Mouse (Mus musculus): ENCODE data around the gene Pde10a. TPM values are rescaled to one million over a fixed set of nuclear protein-coding genes. Genes with fewer than 3 reads are reported as not detected.

The Pde10a gene
- polyA plus RNA-seq, 1 experiment, result 0.99 TPM

DNA sequence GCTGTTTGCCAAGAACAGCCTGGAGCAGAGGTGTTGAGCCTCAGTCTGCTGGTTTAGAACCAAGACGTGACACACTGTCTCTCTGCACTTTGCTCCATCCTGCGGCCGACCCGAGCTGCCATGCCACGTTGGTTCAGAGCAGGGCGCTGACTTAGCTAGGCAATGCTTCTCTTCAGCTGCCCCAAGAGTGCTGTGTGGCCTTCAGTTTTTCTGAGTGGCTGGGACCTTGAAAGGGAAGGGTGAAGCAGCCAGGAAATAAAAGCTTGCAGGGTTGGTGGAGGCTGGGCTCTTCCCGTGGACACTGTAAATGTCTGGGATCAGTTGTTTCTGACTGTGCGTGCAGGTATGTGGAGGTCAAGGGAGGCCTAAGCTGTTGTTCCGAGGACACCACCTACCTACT is 21.2 kb downstream of the Pde10a start:
- Histone ChIP-seq H3K4me1 (ENCODE audit: control insufficient read depth, insufficient read depth, insufficient read length, low read length) (no peaks in the 10 kb centered on the region), H3K4me3 (ENCODE audit: insufficient read depth, low read depth, low read length) (no peak overlapping the region), H3K27ac (replicated peaks; ENCODE audit: low read depth, low read length) (no peak overlapping the region)

DNA sequence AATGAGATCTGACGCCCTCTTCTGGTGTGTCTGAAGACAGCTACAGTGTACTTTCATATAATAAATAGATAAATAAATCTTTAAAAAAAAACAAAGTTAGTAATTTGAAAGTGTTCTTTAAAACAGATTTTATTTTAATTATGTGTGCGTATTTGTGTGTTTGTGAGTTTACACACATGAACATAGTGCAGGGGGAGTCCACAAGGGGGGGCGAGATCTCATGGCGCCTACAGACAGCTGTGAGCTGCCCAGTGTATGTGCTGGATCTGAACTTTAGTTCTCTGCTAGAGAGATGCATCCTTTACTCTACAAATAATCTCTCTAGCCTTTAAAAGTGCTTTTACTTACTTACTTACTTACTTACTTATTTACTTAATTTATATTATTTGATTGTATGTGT is 23.6 kb downstream of the Pde10a start:
- Histone ChIP-seq H3K27ac (replicated peaks; ENCODE audit: low read depth, low read length) (no peak overlapping the region), H3K4me3 (ENCODE audit: insufficient read depth, low read depth, low read length) (no peak overlapping the region), H3K4me1 (ENCODE audit: control insufficient read depth, insufficient read depth, insufficient read length, low read length) (no peaks in the 10 kb centered on the region)

DNA sequence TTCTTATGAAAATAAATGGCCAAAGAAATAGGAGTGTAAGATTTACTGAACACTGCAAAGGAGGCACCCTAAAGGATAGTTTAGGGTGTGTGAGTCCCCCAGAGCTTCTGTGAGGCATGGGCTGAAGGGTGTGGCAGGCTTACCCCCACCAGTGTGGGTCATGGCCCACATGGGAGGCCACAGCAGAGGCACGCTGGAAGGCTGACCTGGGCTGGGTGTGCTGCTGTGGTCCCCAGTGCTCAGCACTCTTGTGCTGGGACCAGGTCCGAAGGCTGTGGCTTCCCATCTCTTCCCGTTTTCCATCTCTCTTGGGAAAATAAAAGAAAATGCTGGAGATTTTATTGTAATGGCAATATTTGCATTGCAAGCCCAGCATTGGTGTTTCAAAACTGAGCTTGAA is 26.5 kb downstream of the Pde10a start:
- Histone ChIP-seq H3K4me1 (ENCODE audit: control insufficient read depth, insufficient read depth, insufficient read length, low read length) (no peaks in the 10 kb centered on the region), H3K27ac (replicated peaks; ENCODE audit: low read depth, low read length) (no peak overlapping the region), H3K4me3 (ENCODE audit: insufficient read depth, low read depth, low read length) (no peak overlapping the region)

GRCm38 (mm10) chr17:8552346-8553035 is 27.3 kb downstream of the Pde10a start:
- H3K4me1 ChIP-seq (ENCODE audit: control insufficient read depth, insufficient read depth, insufficient read length, low read length), result no peaks in the 10 kb centered on the region
- no peak overlapping the region for H3K4me3 ChIP-seq (ENCODE audit: insufficient read depth, low read depth, low read length)
- H3K27ac ChIP-seq (replicated peaks; ENCODE audit: low read depth, low read length), result no peak overlapping the region

DNA sequence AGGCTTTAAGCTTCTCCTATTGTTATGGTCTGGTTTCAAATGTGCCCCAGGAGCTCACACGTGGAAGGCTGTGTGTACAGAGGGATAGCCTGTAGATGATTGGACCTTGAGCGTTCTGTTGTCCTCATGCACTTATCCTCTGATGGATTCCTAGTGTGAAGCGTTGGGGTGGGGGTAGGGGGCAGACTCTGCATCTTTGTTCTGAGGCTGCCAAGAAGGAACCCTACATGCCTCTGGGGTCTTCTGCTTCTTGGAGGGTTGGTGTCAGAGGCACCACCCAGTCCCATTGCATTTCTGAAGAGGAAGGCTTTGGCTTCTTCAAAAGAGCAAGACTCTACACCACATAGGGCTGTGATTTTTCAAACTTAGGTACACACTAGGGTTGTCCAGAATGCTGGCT is 28.4 kb downstream of the Pde10a start:
- no peak overlapping the region for H3K27ac ChIP-seq (replicated peaks; ENCODE audit: low read depth, low read length)
- no peaks in the 10 kb centered on the region for H3K4me1 ChIP-seq (ENCODE audit: control insufficient read depth, insufficient read depth, insufficient read length, low read length)
- H3K4me3 ChIP-seq (ENCODE audit: insufficient read depth, low read depth, low read length), result no peak overlapping the region

DNA sequence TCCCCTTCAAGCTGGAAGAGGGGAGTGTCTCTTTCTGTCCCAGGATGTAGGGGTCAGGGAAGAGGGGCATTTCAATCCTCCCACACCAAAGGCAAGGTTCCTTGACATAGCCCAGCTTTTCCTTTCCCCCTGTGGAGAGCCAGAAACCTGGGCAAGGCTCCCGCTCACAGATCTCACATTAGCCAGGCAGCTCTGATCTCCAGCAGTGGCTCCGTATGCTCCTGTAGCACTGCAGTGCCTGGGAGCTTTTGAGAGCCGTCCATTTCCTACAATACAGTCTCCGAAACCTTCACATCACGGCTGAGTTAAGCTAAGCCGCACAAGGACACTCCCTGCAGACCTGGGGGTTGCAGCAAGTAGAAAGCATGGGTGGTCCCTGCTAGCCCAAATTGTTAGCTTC is 29.0 kb downstream of the Pde10a start:
- H3K4me3 ChIP-seq (ENCODE audit: insufficient read depth, low read depth, low read length), result no peak overlapping the region
- H3K27ac ChIP-seq (replicated peaks; ENCODE audit: low read depth, low read length), result no peak overlapping the region
- H3K4me1 ChIP-seq (ENCODE audit: control insufficient read depth, insufficient read depth, insufficient read length, low read length), result no peaks in the 10 kb centered on the region

GRCm38 (mm10) chr17:8555785-8556184 is 30.6 kb downstream of the Pde10a start:
- no peaks in the 10 kb centered on the region for H3K4me1 ChIP-seq (ENCODE audit: control insufficient read depth, insufficient read depth, insufficient read length, low read length)
- H3K27ac ChIP-seq (replicated peaks; ENCODE audit: low read depth, low read length), result no peak overlapping the region
- H3K4me3 ChIP-seq (ENCODE audit: insufficient read depth, low read depth, low read length), result no peak overlapping the region

DNA sequence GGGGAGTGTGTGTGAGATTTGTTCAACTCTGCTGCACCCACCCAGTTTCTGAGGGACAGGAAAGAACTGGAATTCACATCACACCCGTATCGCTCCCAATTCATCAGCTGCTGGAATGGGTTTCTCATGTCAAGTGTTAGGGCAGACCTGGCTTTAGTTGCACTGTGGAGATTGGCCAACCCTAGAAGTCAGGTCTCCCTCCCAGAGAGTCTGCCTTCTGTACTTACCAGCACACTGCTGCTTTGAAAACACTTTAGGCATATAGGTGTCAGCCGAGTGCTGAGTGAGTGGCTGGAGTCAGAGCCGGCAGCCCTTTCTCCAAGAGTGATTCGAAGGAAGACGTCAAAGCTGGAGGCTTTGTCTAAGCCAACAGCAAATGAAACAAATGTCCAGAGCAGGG is 31.1 kb downstream of the Pde10a start:
- H3K4me3 ChIP-seq (ENCODE audit: insufficient read depth, low read depth, low read length), result no peak overlapping the region
- H3K4me1 ChIP-seq (ENCODE audit: control insufficient read depth, insufficient read depth, insufficient read length, low read length), result no peaks in the 10 kb centered on the region
- H3K27ac ChIP-seq (replicated peaks; ENCODE audit: low read depth, low read length), result no peak overlapping the region

GRCm38 (mm10) chr17:8557926-8558325 is 32.8 kb downstream of the Pde10a start:
- H3K4me1 ChIP-seq (ENCODE audit: control insufficient read depth, insufficient read depth, insufficient read length, low read length), result no peaks in the 10 kb centered on the region
- no peak overlapping the region for H3K4me3 ChIP-seq (ENCODE audit: insufficient read depth, low read depth, low read length)
- no peak overlapping the region for H3K27ac ChIP-seq (replicated peaks; ENCODE audit: low read depth, low read length)

DNA sequence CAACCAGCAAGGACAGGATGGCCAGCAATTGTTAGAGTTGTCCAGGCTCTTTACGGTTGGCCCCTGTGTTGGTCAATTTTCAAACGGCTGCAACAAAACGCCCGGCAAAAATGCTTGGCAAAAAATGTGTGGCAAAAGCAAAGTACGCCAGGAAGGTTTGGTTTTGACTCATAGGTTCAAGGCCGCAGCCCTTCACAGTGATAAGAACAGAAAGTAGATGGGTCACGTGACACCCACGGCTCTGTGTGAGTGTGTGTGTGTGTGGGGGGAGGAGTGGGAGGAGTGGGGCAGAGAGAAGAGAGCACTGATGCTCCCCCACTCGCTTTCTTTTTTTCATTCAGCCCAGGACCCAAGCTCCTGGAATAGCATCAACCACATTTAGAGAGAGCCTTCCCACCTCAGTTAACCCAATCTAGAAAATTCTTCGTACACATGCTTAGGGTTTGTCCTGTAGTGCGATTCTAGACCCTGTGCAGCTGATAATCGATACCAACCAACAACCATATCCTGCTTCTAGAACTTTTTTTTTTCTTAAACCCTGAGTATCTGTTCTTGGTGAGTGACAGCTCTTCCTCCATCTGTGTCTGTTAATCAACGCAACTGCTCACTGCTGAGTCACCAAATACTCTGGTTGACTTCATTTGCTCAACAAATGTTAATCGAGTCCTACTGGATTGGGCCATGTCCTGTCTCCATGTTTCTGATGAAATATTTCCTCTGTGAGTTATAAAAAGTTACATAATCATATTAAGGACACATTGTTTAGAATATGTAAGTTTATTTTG is 37.1 kb downstream of the Pde10a start:
- H3K27ac ChIP-seq (replicated peaks; ENCODE audit: low read depth, low read length), result no peak overlapping the region
- H3K4me1 ChIP-seq (ENCODE audit: control insufficient read depth, insufficient read depth, insufficient read length, low read length), result no peaks in the 10 kb centered on the region
- H3K4me3 ChIP-seq (ENCODE audit: insufficient read depth, low read depth, low read length), result no peak overlapping the region

DNA sequence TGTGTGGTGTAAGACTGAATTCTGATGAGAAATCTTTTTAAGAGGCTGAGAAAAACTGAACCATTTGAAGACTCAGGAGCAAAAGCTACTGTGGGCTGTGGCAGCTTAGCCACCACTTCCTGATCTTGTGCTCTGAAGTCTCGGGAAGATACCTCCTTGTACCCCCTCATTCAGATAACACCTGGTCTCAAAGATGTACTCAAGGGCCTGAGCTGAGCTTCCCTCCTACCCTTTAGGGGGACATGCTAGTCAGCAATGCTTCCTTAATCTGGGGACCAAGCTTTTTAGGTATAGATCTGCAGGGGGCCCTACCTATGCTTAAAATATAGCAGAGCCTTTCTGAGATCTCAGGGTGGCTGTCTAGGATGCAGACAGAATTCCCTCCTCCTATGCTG is 37.7 kb downstream of the Pde10a start:
- Histone ChIP-seq H3K4me3 (ENCODE audit: insufficient read depth, low read depth, low read length) (no peak overlapping the region), H3K27ac (replicated peaks; ENCODE audit: low read depth, low read length) (no peak overlapping the region), H3K4me1 (ENCODE audit: control insufficient read depth, insufficient read depth, insufficient read length, low read length) (no peaks in the 10 kb centered on the region)

GRCm38 (mm10) chr17:8566850-8567249 is 41.7 kb downstream of the Pde10a start, which contains the start of gene Gm17087:
Gene Gm17087, minus strand, starts transcription at chr17:8566950.
- Histone ChIP-seq H3K4me3 (ENCODE audit: insufficient read depth, low read depth, low read length) (no peak within 1 kb of the TSS), H3K27ac (replicated peaks; ENCODE audit: low read depth, low read length) (no peak within 1 kb of the TSS), H3K4me1 (ENCODE audit: control insufficient read depth, insufficient read depth, insufficient read length, low read length) (no peaks in the 10 kb centered on the region)

- H3K27ac ChIP-seq (replicated peaks; ENCODE audit: low read depth, low read length), result no peak overlapping the region
- no peak overlapping the region for H3K4me3 ChIP-seq (ENCODE audit: insufficient read depth, low read depth, low read length)
- H3K4me1 ChIP-seq (ENCODE audit: control insufficient read depth, insufficient read depth, insufficient read length, low read length), result no peaks in the 10 kb centered on the region
Observed at GRCm38 (mm10) chr17:8573542-8574260, 48.5 kb downstream of the Pde10a start.

GRCm38 (mm10) chr17:8580360-8580759 is 55.2 kb downstream of the Pde10a start:
- H3K27ac ChIP-seq (replicated peaks; ENCODE audit: low read depth, low read length), result no peak overlapping the region
- H3K4me1 ChIP-seq (ENCODE audit: control insufficient read depth, insufficient read depth, insufficient read length, low read length), result no peaks in the 10 kb centered on the region
- H3K4me3 ChIP-seq (ENCODE audit: insufficient read depth, low read depth, low read length), result no peak overlapping the region

DNA sequence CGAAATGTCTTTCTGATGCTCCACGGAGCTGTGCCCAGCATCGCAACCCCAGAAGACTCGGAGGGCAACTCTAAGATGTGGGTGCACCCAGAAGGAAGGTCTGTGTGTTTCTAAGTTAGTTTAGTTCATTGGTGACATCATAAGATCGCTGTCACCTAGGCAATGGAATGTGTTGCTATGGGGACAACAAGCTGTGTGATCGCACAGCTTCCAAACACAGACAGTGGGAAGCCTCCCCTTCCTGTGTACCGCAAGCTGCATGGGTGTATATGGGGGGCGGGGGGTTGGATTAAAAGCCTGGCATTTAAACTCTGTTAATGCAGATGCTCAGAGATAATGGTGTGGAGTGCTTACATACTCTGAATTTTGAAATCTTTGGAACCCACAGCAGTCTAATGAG is 56.4 kb downstream of the Pde10a start:
- H3K4me1 ChIP-seq (ENCODE audit: control insufficient read depth, insufficient read depth, insufficient read length, low read length), result no peaks in the 10 kb centered on the region
- H3K4me3 ChIP-seq (ENCODE audit: insufficient read depth, low read depth, low read length), result no peak overlapping the region
- no peak overlapping the region for H3K27ac ChIP-seq (replicated peaks; ENCODE audit: low read depth, low read length)

All from brown adipose tissue, adult 24 weeks (tissue).